Mouse (Mus musculus): Measurements from ENCODE around the gene Dcst2.

Gene Dcst2

GRCm38 (mm10) chr3:89388134-89388881 is 26.5 kb downstream of the Dcst2 start:
- DNase-seq (ENCODE audit: low spot score) = peak; percentile 69

- no peak for DNase-seq (ENCODE audit: low spot score)
Measured at GRCm38 (mm10) chr3:89388901-89389740, 27.3 kb downstream of the Dcst2 start.

- no peak for DNase-seq (ENCODE audit: low spot score)
Measured at GRCm38 (mm10) chr3:89390111-89390515, 28.3 kb downstream of the Dcst2 start.

- DNase-seq (ENCODE audit: low spot score) = peak; percentile 69
Measured at GRCm38 (mm10) chr3:89390699-89391662, 29.2 kb downstream of the Dcst2 start.

GRCm38 (mm10) chr3:89391663-89392511 is 30.1 kb downstream of the Dcst2 start:
- DNase-seq (ENCODE audit: low spot score) = peak; percentile 67

GRCm38 (mm10) chr3:89392871-89393311 is 31.1 kb downstream of the Dcst2 start:
- DNase-seq (ENCODE audit: low spot score) = peak; percentile 67

GRCm38 (mm10) chr3:89393605-89394004 is 31.8 kb downstream of the Dcst2 start:
- peak; percentile 99 for DNase-seq (ENCODE audit: low spot score)

GRCm38 (mm10) chr3:89394006-89394893 is 32.5 kb downstream of the Dcst2 start, which contains the start of gene Zbtb7b:
Gene Zbtb7b (minus strand): TSS chr3:89394776.
- DNase-seq (ENCODE audit: low spot score) = peak; percentile 93

- DNase-seq (ENCODE audit: low spot score) = peak; percentile 91
Measured at GRCm38 (mm10) chr3:89394894-89395256, 33.1 kb downstream of the Dcst2 start.

- DNase-seq (ENCODE audit: low spot score) = no peak
Measured at GRCm38 (mm10) chr3:89395419-89395805, 33.6 kb downstream of the Dcst2 start.

GRCm38 (mm10) chr3:89395806-89396653 is 34.3 kb downstream of the Dcst2 start:
- DNase-seq (ENCODE audit: low spot score) = peak; percentile 79

- DNase-seq (ENCODE audit: low spot score) = no peak
Measured at GRCm38 (mm10) chr3:89396654-89397005, 34.9 kb downstream of the Dcst2 start.

- no peak for DNase-seq (ENCODE audit: low spot score)
Measured at GRCm38 (mm10) chr3:89401329-89401728, 39.6 kb downstream of the Dcst2 start.

- DNase-seq (ENCODE audit: low spot score) = no peak
Measured at GRCm38 (mm10) chr3:89402693-89403092, 40.9 kb downstream of the Dcst2 start, which contains the start of gene Lenep. Gene Lenep (minus strand): TSS chr3:89402793.

- no peak for DNase-seq (ENCODE audit: low spot score)
Measured at GRCm38 (mm10) chr3:89406887-89407286, 45.1 kb downstream of the Dcst2 start.

- no peak for DNase-seq (ENCODE audit: low spot score)
Measured at GRCm38 (mm10) chr3:89408448-89408847, 46.7 kb downstream of the Dcst2 start.

- no peak for DNase-seq (ENCODE audit: low spot score)
Measured at GRCm38 (mm10) chr3:89409701-89410100, 47.9 kb downstream of the Dcst2 start.

- DNase-seq (ENCODE audit: low spot score) = no peak
Measured at GRCm38 (mm10) chr3:89410864-89411263, 49.1 kb downstream of the Dcst2 start.

All from testis, postnatal 10 days (tissue).